Mouse (Mus musculus): ENCODE data around the gene Mgat5.

DNA sequence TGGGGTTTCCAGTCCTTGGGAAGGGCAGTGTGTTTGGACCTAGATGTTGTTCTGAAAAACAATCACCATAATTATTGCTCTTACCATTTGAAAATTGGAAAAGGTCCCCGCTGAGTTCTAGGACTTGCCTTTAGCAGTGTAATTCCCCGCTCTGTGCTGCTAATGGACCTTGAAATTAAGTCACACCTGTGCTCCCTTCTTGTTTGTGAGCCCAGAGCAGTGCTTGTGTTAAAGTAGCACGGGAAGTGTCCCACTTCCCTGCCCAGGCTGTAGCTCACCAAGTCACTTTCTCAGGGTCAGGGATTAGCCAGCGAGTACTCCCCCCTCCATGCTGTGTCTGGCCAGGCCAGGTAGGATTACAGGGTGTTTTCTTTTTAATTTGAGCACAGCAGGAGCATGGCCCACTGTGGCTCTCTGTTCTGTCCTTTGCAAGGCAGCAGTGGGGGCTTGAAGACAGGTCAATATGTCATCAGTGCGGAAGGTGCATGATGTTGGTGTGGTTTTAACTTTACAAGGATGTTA is 123.6 kb downstream of the Mgat5 start:
- TF ChIP-seq CTCF (IDR thresholded peaks at IDR 0.05; ENCODE audit: borderline replicate concordance, extremely low read depth, insufficient read depth, insufficient read length) (no peak), POLR2A (IDR thresholded peaks at IDR 0.05; ENCODE audit: borderline replicate concordance, extremely low read depth, insufficient read depth, insufficient read length, poor library complexity, severe bottlenecking) (no peak)
